Mouse (Mus musculus): ENCODE data around the gene Slc25a33. TPM values are rescaled to one million over a fixed set of nuclear protein-coding genes. Genes with fewer than 3 reads are reported as not detected.
"Not testable (repeated sequence)": the region's sequence is repeated elsewhere in the genome, so short reads cannot be mapped to it uniquely, and the experiment has no call there.

The Slc25a33 gene
- polyA plus RNA-seq, 1 experiment from 2014 or later, result 10.6 TPM

DNA sequence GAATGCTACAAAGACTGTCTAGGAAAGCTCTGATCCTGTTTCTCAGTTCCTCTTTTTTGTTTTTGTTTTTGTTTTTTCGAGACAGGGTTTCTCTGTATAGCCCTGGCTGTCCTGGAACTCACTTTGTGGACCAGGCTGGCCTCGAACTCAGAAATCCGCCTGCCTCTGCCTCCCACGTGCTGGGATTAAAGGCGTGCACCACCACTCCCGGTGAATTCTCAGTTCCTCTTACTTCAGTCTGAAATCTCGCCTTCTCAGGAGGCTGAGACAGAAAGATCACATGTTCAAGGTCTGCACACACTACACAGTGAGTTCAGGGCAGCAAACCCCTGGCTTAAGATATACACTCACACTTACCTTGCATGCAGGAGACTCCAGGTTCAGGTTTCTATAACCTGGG is 17.5 kb downstream of the Slc25a33 start:
- not testable (repeated sequence) for H3K27ac ChIP-seq (replicated peaks); H3K4me1 ChIP-seq (replicated peaks); H3K9ac ChIP-seq; H3K9me3 ChIP-seq (replicated peaks); ATAC-seq (ENCODE audit: insufficient read depth); H3K4me2 ChIP-seq; H3K4me3 ChIP-seq (replicated peaks); H3K27me3 ChIP-seq
- 0 out of 2 replicates have a peak, but pooled peaks cover 13% of the 10 kb centered on the region for H3K36me3 ChIP-seq (replicated peaks)
- WGBS (ENCODE audit: insufficient replicate concordance), result 58% methylated on average over 7 of the region's 7 CpGs

GRCm38 (mm10) chr4:149752836-149753235 is 21.2 kb downstream of the Slc25a33 start:
- Histone ChIP-seq H3K4me1 (replicated peaks) (0 out of 2 replicates have a peak, but pooled peaks cover 4% of the 10 kb centered on the region), H3K4me2 (no peak overlapping the region), H3K9me3 (replicated peaks) (no peaks in the 10 kb centered on the region), H3K36me3 (replicated peaks) (0 out of 2 replicates have a peak, but pooled peaks cover 9% of the 10 kb centered on the region), H3K27ac (replicated peaks) (no peak overlapping the region), H3K27me3 (no peaks in the 10 kb centered on the region), H3K4me3 (replicated peaks) (no peak overlapping the region), H3K9ac (no peak overlapping the region)
- no peak for ATAC-seq (ENCODE audit: insufficient read depth)
- WGBS (ENCODE audit: insufficient replicate concordance), result 63% methylated on average over 3 of the region's 3 CpGs

GRCm38 (mm10) chr4:149752124-149752799 is 21.8 kb downstream of the Slc25a33 start:
- no peak overlapping the region for H3K4me3 ChIP-seq (replicated peaks)
- WGBS (ENCODE audit: insufficient replicate concordance), result 48% methylated on average over 17 of the region's 17 CpGs
- H3K9ac ChIP-seq, result no peak overlapping the region
- H3K9me3 ChIP-seq (replicated peaks), result no peaks in the 10 kb centered on the region
- H3K36me3 ChIP-seq (replicated peaks), result 0 out of 2 replicates have a peak, but pooled peaks cover 9% of the 10 kb centered on the region
- no peaks in the 10 kb centered on the region for H3K27me3 ChIP-seq
- H3K27ac ChIP-seq (replicated peaks), result no peak overlapping the region
- ATAC-seq (ENCODE audit: insufficient read depth), result no peak
- H3K4me1 ChIP-seq (replicated peaks), result 0 out of 2 replicates have a peak, but pooled peaks cover 4% of the 10 kb centered on the region
- no peak overlapping the region for H3K4me2 ChIP-seq

- no peak for ATAC-seq (ENCODE audit: insufficient read depth)
- no peaks in the 10 kb centered on the region for H3K27me3 ChIP-seq
- H3K9me3 ChIP-seq (replicated peaks), result no peaks in the 10 kb centered on the region
- H3K9ac ChIP-seq, result no peak overlapping the region
- H3K4me3 ChIP-seq (replicated peaks), result no peak overlapping the region
- 0 out of 2 replicates have a peak, but pooled peaks cover 4% of the 10 kb centered on the region for H3K4me1 ChIP-seq (replicated peaks)
- WGBS (ENCODE audit: insufficient replicate concordance), result 75% methylated on average over 5 of the region's 5 CpGs
- no peak overlapping the region for H3K4me2 ChIP-seq
- no peak overlapping the region for H3K27ac ChIP-seq (replicated peaks)
- 0 out of 2 replicates have a peak, but pooled peaks cover 8% of the 10 kb centered on the region for H3K36me3 ChIP-seq (replicated peaks)
Measured at GRCm38 (mm10) chr4:149750671-149751070, 23.4 kb downstream of the Slc25a33 start.

- 72% methylated on average over 3 of the region's 3 CpGs for WGBS (ENCODE audit: insufficient replicate concordance)
- H3K27ac ChIP-seq (replicated peaks); H3K9me3 ChIP-seq (replicated peaks); H3K4me1 ChIP-seq (replicated peaks); ATAC-seq (ENCODE audit: insufficient read depth); H3K4me3 ChIP-seq (replicated peaks); H3K4me2 ChIP-seq; H3K36me3 ChIP-seq (replicated peaks); H3K9ac ChIP-seq; H3K27me3 ChIP-seq: not testable (repeated sequence)
Measured at GRCm38 (mm10) chr4:149749663-149750015, 24.4 kb downstream of the Slc25a33 start.

- Histone ChIP-seq H3K27me3 (no peaks in the 10 kb centered on the region), H3K36me3 (replicated peaks) (0 out of 2 replicates have a peak, but pooled peaks cover 14% of the 10 kb centered on the region), H3K9ac (no peak overlapping the region), H3K4me3 (replicated peaks) (no peak overlapping the region), H3K4me1 (replicated peaks) (0 out of 2 replicates have a peak, but pooled peaks cover 4% of the 10 kb centered on the region), H3K4me2 (no peak overlapping the region), H3K9me3 (replicated peaks) (no peaks in the 10 kb centered on the region), H3K27ac (replicated peaks) (no peak overlapping the region)
- WGBS (ENCODE audit: insufficient replicate concordance), result 80% methylated on average over 18 of the region's 18 CpGs
- ATAC-seq (ENCODE audit: insufficient read depth), result no peak
Measured at GRCm38 (mm10) chr4:149749003-149749662, 24.9 kb downstream of the Slc25a33 start.

- no peaks in the 10 kb centered on the region for H3K9me3 ChIP-seq (replicated peaks)
- no peaks in the 10 kb centered on the region for H3K4me1 ChIP-seq (replicated peaks)
- H3K4me2 ChIP-seq, result no peak overlapping the region
- H3K4me3 ChIP-seq (replicated peaks), result no peak overlapping the region
- no peak for ATAC-seq (ENCODE audit: insufficient read depth)
- peaks cover 20% of the 10 kb centered on the region for H3K36me3 ChIP-seq (replicated peaks)
- H3K27me3 ChIP-seq, result no peaks in the 10 kb centered on the region
- H3K27ac ChIP-seq (replicated peaks), result no peak overlapping the region
- H3K9ac ChIP-seq, result no peak overlapping the region
- 61% methylated on average over 7 of the region's 7 CpGs for WGBS (ENCODE audit: insufficient replicate concordance)
Measured at GRCm38 (mm10) chr4:149744119-149744518, 30.0 kb downstream of the Slc25a33 start.

DNA sequence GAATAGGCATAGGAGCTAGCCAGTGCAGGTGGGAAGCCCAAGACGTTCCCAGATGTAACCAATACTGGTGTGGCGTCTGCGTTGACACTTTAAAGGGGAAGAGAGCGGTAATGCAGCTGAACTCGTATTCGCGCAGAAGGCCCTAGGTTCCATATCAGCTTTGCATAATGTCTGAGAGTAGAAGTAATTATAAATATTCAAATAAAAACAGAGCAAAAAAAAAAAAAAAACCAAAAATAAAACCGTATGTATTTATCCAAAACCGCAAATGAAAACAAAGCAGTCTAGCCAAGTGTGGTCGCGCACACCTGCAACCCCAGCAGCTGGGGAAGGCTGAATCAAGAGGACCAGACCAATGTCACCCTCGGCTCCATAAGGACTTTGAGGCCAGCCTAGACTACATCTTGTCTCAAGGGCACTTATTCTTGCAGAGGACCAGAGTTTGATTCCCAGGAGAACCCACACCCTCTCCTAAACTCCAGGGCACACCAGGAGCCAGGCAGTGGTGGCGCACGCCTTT is 32.0 kb downstream of the Slc25a33 start:
- H3K27me3 ChIP-seq, result no peaks in the 10 kb centered on the region
- H3K4me1 ChIP-seq (replicated peaks), result peaks cover 8% of the 10 kb centered on the region
- ATAC-seq (ENCODE audit: insufficient read depth), result no peak
- no peak overlapping the region for H3K4me2 ChIP-seq
- H3K36me3 ChIP-seq (replicated peaks), result peaks cover 16% of the 10 kb centered on the region
- H3K9ac ChIP-seq, result no peak overlapping the region
- H3K4me3 ChIP-seq (replicated peaks), result no peak overlapping the region
- 90% methylated on average over 14 of the region's 14 CpGs for WGBS (ENCODE audit: insufficient replicate concordance)
- H3K27ac ChIP-seq (replicated peaks), result no peak overlapping the region
- H3K9me3 ChIP-seq (replicated peaks), result no peaks in the 10 kb centered on the region

DNA sequence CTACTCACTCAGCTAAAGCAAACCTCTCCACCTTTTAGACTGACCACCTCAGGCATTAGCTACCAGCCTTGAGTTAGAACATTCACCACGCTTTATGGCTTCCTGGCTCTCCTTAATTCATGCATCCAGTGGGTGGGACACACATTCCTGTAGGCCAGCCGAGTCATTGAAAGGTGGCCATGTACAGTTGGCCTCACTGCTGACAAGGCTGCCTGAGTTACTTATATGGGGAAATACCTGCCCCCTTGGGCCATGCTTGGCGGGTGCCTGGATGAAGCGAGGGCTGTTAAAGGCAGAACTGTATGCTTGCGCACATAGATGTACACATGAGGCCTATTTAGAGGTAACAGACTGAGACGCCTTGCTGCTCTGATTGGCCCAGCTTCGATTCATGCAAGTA is 33.8 kb downstream of the Slc25a33 start:
- H3K9me3 ChIP-seq (replicated peaks), result no peaks in the 10 kb centered on the region
- peaks cover 12% of the 10 kb centered on the region for H3K36me3 ChIP-seq (replicated peaks)
- no peak overlapping the region for H3K4me3 ChIP-seq (replicated peaks)
- H3K4me1 ChIP-seq (replicated peaks), result peaks cover 24% of the 10 kb centered on the region
- H3K27ac ChIP-seq (replicated peaks), result no peak overlapping the region
- no peak overlapping the region for H3K4me2 ChIP-seq
- no peaks in the 10 kb centered on the region for H3K27me3 ChIP-seq
- WGBS (ENCODE audit: insufficient replicate concordance), result 68% methylated on average over 7 of the region's 7 CpGs
- ATAC-seq (ENCODE audit: insufficient read depth), result no peak
- H3K9ac ChIP-seq, result no peak overlapping the region

GRCm38 (mm10) chr4:149739478-149739877 is 34.6 kb downstream of the Slc25a33 start:
- Histone ChIP-seq H3K36me3 (replicated peaks) (peaks cover 9% of the 10 kb centered on the region), H3K27me3 (no peaks in the 10 kb centered on the region), H3K4me1 (replicated peaks) (peaks cover 31% of the 10 kb centered on the region), H3K4me2 (no peak overlapping the region), H3K9ac (no peak overlapping the region), H3K9me3 (replicated peaks) (no peaks in the 10 kb centered on the region), H3K27ac (replicated peaks) (no peak overlapping the region), H3K4me3 (replicated peaks) (no peak overlapping the region)
- no peak for ATAC-seq (ENCODE audit: insufficient read depth)
- WGBS (ENCODE audit: insufficient replicate concordance), result 41% methylated on average over 5 of the region's 5 CpGs

All from liver, embryonic 15.5 days (tissue).